Comparison of ENCODE assay signal across 8 mouse cellular contexts in the genomic region with DNA sequence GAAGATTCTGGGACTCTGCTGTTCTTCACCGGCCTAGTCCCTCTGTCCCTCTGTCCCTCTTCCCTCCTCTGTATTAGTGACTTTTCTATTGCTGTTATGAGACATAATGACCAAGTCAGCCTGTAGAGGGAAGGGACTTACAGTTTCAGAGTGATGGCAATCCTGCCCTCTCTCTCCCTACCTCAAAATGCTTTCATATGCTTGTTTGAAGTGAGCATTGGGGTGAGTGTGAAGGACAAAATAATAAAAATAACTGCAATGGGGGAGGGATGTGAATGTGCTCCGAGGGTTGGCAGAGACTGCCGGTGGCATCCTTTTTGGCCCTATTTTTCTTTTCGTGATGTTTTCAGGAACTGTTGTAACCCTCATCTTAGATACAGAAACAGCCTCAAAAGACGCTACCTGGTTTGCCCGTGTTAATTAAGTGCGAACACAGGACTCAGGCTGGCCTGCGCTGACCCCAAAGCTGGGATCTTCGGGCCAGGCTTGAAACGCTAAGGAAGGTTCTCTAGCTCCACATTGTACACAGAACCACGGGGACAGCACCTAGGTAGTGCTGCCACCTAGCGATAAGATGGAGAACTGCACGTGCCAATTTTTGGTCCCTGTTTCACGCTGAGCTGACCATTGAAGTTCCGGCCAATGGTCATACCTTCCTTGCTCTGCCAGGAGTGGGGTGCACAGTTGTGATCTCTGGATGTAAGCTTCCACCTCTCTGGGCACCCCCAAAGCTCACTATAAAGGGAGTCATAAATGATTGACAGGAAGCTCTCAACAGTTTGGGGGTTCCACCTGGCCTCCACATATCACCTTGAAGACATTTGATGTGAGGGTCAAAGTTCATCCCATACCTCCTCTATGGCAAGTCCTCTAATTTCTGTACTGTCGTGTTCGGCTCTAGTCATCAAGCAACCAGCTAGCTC. TPM values are rescaled to one million over a fixed set of nuclear protein-coding genes. Genes with fewer than 3 reads are reported as not detected.
DNase-seq lines count a peak whose midpoint lies in the region; ATAC-seq lines count a peak whose summit lies in the region.

No protein-coding gene starts in this region.

- H3K4me1 ChIP-seq in forebrain, embryonic 14.5 days (ENCODE audit: control insufficient read depth, insufficient read depth, low read length), result no peaks in the 10 kb centered on the region
- H3K4me1 ChIP-seq in forebrain, embryonic 16.5 days (replicated peaks; ENCODE audit: control insufficient read depth, insufficient read depth, low read length), result 0 out of 2 replicates have a peak, but pooled peaks cover 2% of the 10 kb centered on the region

- no peak for ATAC-seq in forebrain, embryonic 14.5 days
- no peak for ATAC-seq in forebrain, embryonic 16.5 days
- peak; percentile 61 for ATAC-seq in activated CD4-positive, CD25-positive, alpha-beta regulatory T cell, adult 4 months
- peak; percentile 97 for ATAC-seq in megakaryocyte, adult 5-6 weeks (ENCODE audit: poor library complexity, severe bottlenecking)

- H3K9ac ChIP-seq in forebrain, embryonic 14.5 days (ENCODE audit: low read length), result no peak overlapping the region
- H3K9ac ChIP-seq in forebrain, embryonic 16.5 days (replicated peaks; ENCODE audit: low read depth, low read length), result no peak overlapping the region

- 0 out of 2 replicates have a peak, but pooled peaks cover 3% of the 10 kb centered on the region for H3K27me3 ChIP-seq in forebrain, embryonic 14.5 days (replicated peaks; ENCODE audit: control insufficient read depth, insufficient read depth, low read length)
- no peaks in the 10 kb centered on the region for H3K27me3 ChIP-seq in forebrain, embryonic 16.5 days (replicated peaks; ENCODE audit: control insufficient read depth, insufficient read depth, low read length)

- H3K9me3 ChIP-seq in forebrain, embryonic 14.5 days (replicated peaks; ENCODE audit: control insufficient read depth, low read length), result no peaks in the 10 kb centered on the region
- no peaks in the 10 kb centered on the region for H3K9me3 ChIP-seq in forebrain, embryonic 16.5 days (ENCODE audit: control insufficient read depth, low read length)

- no peak overlapping the region for H3K27ac ChIP-seq in forebrain, embryonic 14.5 days (ENCODE audit: low read depth, low read length)
- H3K27ac ChIP-seq in forebrain, embryonic 16.5 days (ENCODE audit: low read length), result no peak overlapping the region

- H3K36me3 ChIP-seq in forebrain, embryonic 14.5 days (ENCODE audit: control insufficient read depth, insufficient read depth, low read length), result no peaks in the 10 kb centered on the region
- H3K36me3 ChIP-seq in forebrain, embryonic 16.5 days (ENCODE audit: control insufficient read depth, insufficient read depth), result no peaks in the 10 kb centered on the region

- no peak overlapping the region for H3K4me3 ChIP-seq in forebrain, embryonic 14.5 days (ENCODE audit: low read depth, low read length)
- no peak overlapping the region for H3K4me3 ChIP-seq in forebrain, embryonic 16.5 days (replicated peaks; ENCODE audit: low read length)

- no peak overlapping the region for H3K4me2 ChIP-seq in forebrain, embryonic 14.5 days (ENCODE audit: low read length)
- no peak overlapping the region for H3K4me2 ChIP-seq in forebrain, embryonic 16.5 days (ENCODE audit: low read length)

- peak; percentile 61 for DNase-seq in forebrain, embryonic 14.5 days (ENCODE audit: low spot score)
- DNase-seq in cerebellum, postnatal 36 days, result peak; percentile 63 to 70
- peak; percentile 41 for DNase-seq in heart, adult 8-10 months (ENCODE audit: low spot score)
- peak; percentile 62 to 73 for DNase-seq in layer of hippocampus, postnatal 10 days (ENCODE audit: low spot score in 2 of 2)
- DNase-seq in spleen, adult 18-20 months, result peak; percentile 28 to 68

- 39% methylated on average over 17 of the region's 17 CpGs for WGBS in forebrain, embryonic 14.5 days
- 34% methylated on average over 17 of the region's 17 CpGs for WGBS in forebrain, embryonic 16.5 days

RNA-seq across cellular contexts. Expression of gene Flvcr2, which starts 17.1 kb away (rescaled TPM):
- polyA plus RNA-seq in forebrain, embryonic 14.5 days (2014; fragmentation: Nextera tagmentation; extraction: Ambion mirVana), result 2.6 and 4.3 TPM in 2 replicates
- polyA plus RNA-seq in forebrain, embryonic 16.5 days (2015; fragmentation: Nextera tagmentation; extraction: Ambion mirVana), result 4.2 and 4.9 TPM in 2 replicates
- under 1 TPM; 0.48 to 0.60 TPM for polyA plus RNA-seq in activated CD4-positive, CD25-positive, alpha-beta regulatory T cell, adult 4 months (2017; shearing (Covaris generic))
- total RNA-seq in heart, adult 8-10 months (2022), result 1 to 10 TPM; 1.9 to 2.6 (median 2.3) TPM
- 1 to 10 TPM; 2.8 to 3.0 TPM for total RNA-seq in layer of hippocampus, postnatal 10 days (2021)
- total RNA-seq in megakaryocyte, adult 5-6 weeks (2015), result not detected in 2 replicates
- total RNA-seq in megakaryocyte, adult 5-6 weeks (2017), result not detected in 2 replicates

RNA-seq across cellular contexts. Expression of gene Batf, which starts 42.8 kb away (rescaled TPM):
- polyA plus RNA-seq in forebrain, embryonic 14.5 days (2014; fragmentation: Nextera tagmentation; extraction: Ambion mirVana), result 0.94 and 1.5 TPM in 2 replicates
- 0.75 and 1.2 TPM in 2 replicates for polyA plus RNA-seq in forebrain, embryonic 16.5 days (2015; fragmentation: Nextera tagmentation; extraction: Ambion mirVana)
- 100 to 1,000 TPM; 156 to 205 TPM for polyA plus RNA-seq in activated CD4-positive, CD25-positive, alpha-beta regulatory T cell, adult 4 months (2017; shearing (Covaris generic))
- total RNA-seq in heart, adult 8-10 months (2022), result 1 to 10 TPM in 1 of 4 experiments, under 1 TPM in 3; 0.38 to 1.1 (median 0.91) TPM
- total RNA-seq in layer of hippocampus, postnatal 10 days (2021), result under 1 TPM in 1 of 2 experiments, not detected in 1; 0.96 TPM
- 10.6 and 11.5 TPM in 2 replicates for total RNA-seq in megakaryocyte, adult 5-6 weeks (2015)
- 31.5 and 41.2 TPM in 2 replicates for total RNA-seq in megakaryocyte, adult 5-6 weeks (2017)

Comparison
In these comparisons a context has a peak if more than half of its experiments do, and no peak if none do; other contexts are left out.
1. ATAC-seq: peak in activated CD4-positive, CD25-positive, alpha-beta regulatory T cell, adult 4 months (single experiment) and megakaryocyte, adult 5-6 weeks (single experiment); none in forebrain, embryonic 14.5 days (single experiment) and forebrain, embryonic 16.5 days (single experiment).
2. RNA of gene Batf, which starts 42.8 kb away (total RNA-seq): 10.6 to 41.2 TPM in megakaryocyte, adult 5-6 weeks; 0.96 TPM in layer of hippocampus, postnatal 10 days and 0.38 to 1.1 TPM in heart, adult 8-10 months; every median in the first group is over 4 times any median in the second.
3. Peak in every context shown above with its lines, with median percentiles within 50 percentile points of each other: DNase-seq.